Mouse (Mus musculus) kidney, embryonic 14.5 days (tissue): ENCODE results near the gene Zbtb34. TPM values are rescaled to one million over a fixed set of nuclear protein-coding genes. Genes with fewer than 3 reads are reported as not detected.

ENCODE experiments used
- ATAC-seq: fragments of 200-750 bp; cut with Nextera tagmentation; 2 replicates; pipeline ENCODE4 v1.8.0; 2017; ENCODE audit warnings: moderate number of reproducible peaks, mild to moderate bottlenecking, moderate TSS enrichment, moderate library complexity; ENCODE audit not compliant: low FRiP score, low TSS enrichment
- H3K27ac ChIP-seq: fragments of 300-500 bp; sonication (generic); 2 replicates; pipeline ENCODE4 v1.5.1; 2014; ENCODE audit warnings: low read depth, mild to moderate bottlenecking, low read length, moderate library complexity, mixed read lengths
- H3K27me3 ChIP-seq: fragments of 300-500 bp; sonication (generic); 2 replicates; pipeline ENCODE4 v1.6.1; 2014; ENCODE audit warnings: mild to moderate bottlenecking, low read length; ENCODE audit not compliant: control insufficient read depth, insufficient read depth
- H3K36me3 ChIP-seq: fragments of 300-500 bp; sonication (generic); 2 replicates; pipeline ENCODE4 v1.6.1; 2014; ENCODE audit warnings: low read length, mixed read lengths; ENCODE audit not compliant: control insufficient read depth, insufficient read depth
- H3K4me1 ChIP-seq: fragments of 300-500 bp; sonication (generic); 2 replicates; pipeline ENCODE4 v1.6.1; 2014; ENCODE audit warnings: low read length, mixed read lengths; ENCODE audit not compliant: control insufficient read depth, insufficient read depth
- H3K4me2 ChIP-seq: fragments of 300-500 bp; sonication (generic); replicated peaks from 2 replicates; pipeline ENCODE4 v1.6.1; 2014; ENCODE audit warnings: low read depth, mild to moderate bottlenecking, low read length
- H3K4me3 ChIP-seq: fragments of 300-500 bp; sonication (generic); 2 replicates; pipeline ENCODE4 v1.5.1; 2014; ENCODE audit warnings: mild to moderate bottlenecking, low read length
- H3K9ac ChIP-seq: fragments of 300-500 bp; sonication (generic); 2 replicates; pipeline ENCODE4 v1.6.1; 2014; ENCODE audit warnings: low read depth, mild to moderate bottlenecking, low read length, moderate library complexity
- H3K9me3 ChIP-seq: fragments of 300-500 bp; sonication (generic); 2 replicates; pipeline ENCODE4 v1.6.1; 2016; ENCODE audit warnings: low read length; ENCODE audit not compliant: control insufficient read depth
- WGBS: fragments of 180-500 bp; shearing (Covaris S2); extraction: QIAGEN DNeasy Blood & Tissue Kit; methylation state at CpG from one replicate; pipeline ENCODE4 v1.1.7; 2014; 5-methylcytosine and 5-hydroxymethylcytosine counted together
- polyA plus RNA-seq: library from polyadenylated mRNA; unstranded; fragments of >200 nt; fragmentation: Nextera tagmentation; extraction: Ambion mirVana; gene quantifications from 2 replicates; pipeline ENCODE4 v1.2.1, GENCODE M21; 2014

Gene Zbtb34
- polyA plus RNA-seq, 1 experiment from 2014 or later: 8.1 TPM

DNA sequence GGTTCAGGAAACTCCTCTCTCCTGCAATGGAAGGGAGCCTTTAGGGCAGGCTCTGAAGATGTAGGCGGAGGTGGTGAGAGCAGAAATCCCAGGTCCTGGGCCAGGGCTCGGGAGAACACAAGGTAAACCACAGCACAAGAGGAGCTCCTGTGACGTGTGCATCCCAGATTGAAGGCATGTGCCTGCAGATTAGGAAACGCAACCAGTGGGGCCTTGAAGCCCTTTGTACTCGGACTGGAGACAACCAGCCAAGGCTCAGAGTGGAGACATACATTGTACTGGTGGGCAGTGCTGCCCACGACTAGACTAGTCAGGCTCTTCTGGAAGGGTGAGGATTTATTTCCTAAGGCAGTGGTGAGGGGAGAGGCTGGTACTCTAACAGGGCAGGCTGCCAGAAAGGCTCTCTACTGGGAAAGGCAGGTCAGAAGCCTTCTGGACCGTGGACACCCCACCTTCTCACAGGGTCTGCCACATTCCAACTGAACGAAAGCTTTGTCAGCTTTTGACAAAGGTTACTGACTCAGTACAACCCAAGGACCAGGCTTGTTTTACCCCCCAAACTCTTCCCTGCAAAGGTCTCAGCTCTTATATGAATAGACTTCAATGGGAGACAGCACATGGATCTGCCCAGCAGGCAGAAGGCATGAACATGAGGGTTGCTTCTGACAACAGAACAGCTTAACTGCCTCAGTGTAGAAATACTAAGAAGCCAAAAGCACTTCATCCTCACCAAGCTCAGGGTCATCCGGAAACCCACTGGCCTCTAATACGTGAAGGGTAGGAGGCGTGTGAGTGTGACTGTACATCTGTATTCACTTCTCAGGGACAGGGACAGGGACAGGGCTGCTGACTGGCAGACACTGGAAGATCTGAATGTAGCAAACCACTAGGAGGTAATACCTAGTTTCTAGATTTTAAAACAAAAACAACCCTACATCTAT lies 20.2 kb upstream of the Zbtb34 start:
- Histone ChIP-seq H3K4me2 (no peak overlapping the region), H3K9me3 (no peaks in the 10 kb centered on the region), H3K9ac (no peak overlapping the region), H3K4me3 (no peak overlapping the region), H3K27me3 (no peaks in the 10 kb centered on the region), H3K27ac (no peak overlapping the region), H3K36me3 (peaks cover 64% of the 10 kb centered on the region), H3K4me1 (0 out of 2 replicates have a peak, but pooled peaks cover 5% of the 10 kb centered on the region)
- no peak for ATAC-seq
- 89% methylated on average over 11 of the region's 11 CpGs for WGBS

DNA sequence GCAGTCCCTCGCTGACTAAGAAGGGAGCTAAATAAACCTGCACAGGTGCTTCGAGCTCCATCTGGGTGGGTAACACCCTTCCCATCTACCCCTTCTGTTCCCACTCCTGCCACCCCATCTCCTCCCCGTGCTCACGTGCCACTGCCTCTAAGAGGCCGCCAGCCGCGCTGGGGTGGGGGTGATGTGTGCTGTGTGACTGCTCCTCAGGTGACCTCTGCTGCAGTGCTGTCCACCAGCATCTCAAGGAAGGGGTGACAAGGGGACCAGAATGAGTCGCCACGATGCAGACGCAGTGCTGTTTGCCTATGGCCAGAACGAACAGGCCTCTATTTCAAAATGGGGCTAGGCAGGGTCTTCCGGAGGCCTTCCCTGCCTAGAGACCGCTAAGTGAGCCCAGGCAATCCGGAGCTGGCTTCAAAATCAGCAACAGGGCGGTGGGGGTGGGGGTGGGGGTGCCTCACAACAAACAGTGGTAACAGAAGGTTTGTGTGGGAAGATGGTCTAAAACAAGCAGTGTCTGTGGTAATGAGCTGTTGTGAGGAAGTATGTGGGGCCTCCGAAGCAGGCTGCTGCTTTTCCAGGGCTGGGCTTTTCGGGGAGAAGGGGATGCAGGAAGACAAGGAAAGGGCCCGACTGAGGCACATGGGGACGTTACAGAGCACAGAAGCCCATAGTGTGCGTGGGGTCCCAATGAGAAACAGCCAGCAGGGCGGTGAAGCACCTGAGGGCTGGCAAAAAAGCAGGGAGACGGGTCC lies 18.2 kb upstream of the Zbtb34 start:
- no peak overlapping the region for H3K4me3 ChIP-seq
- no peak overlapping the region for H3K9ac ChIP-seq
- H3K27ac ChIP-seq: no peak overlapping the region
- H3K4me1 ChIP-seq: 0 out of 2 replicates have a peak, but pooled peaks cover 5% of the 10 kb centered on the region
- no peaks in the 10 kb centered on the region for H3K27me3 ChIP-seq
- 86% methylated on average over 22 of the region's 22 CpGs for WGBS
- H3K36me3 ChIP-seq: peaks cover 57% of the 10 kb centered on the region
- no peak for ATAC-seq
- H3K9me3 ChIP-seq: no peaks in the 10 kb centered on the region
- no peak overlapping the region for H3K4me2 ChIP-seq

DNA sequence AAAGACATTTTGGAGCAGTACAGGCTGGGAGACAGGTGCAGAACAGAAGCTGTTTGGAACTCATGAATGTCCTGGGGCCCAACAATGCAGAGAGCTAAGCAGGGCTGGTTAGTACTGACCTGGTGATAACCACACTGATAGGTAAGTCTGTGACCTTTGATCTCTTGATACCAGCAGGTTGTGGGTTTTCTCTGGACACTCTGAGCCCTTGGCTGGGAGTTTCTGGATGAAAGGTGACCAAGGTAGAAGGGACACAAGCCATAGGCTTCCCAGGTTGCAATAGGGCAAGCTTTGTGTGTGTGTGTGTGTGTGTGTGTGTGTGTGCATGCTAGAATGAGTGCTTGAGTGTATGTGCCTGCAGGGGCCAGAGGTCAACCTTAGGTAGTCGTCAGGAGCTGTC lies 15.7 kb upstream of the Zbtb34 start:
- 50% methylated on average over 1 of the region's 1 CpGs for WGBS
- H3K4me2 ChIP-seq: no peak overlapping the region
- H3K36me3 ChIP-seq: peaks cover 32% of the 10 kb centered on the region
- H3K9me3 ChIP-seq: no peaks in the 10 kb centered on the region
- H3K27me3 ChIP-seq: no peaks in the 10 kb centered on the region
- H3K9ac ChIP-seq: no peak overlapping the region
- ATAC-seq: no peak
- H3K27ac ChIP-seq: no peak overlapping the region
- H3K4me1 ChIP-seq: no peaks in the 10 kb centered on the region
- no peak overlapping the region for H3K4me3 ChIP-seq

DNA sequence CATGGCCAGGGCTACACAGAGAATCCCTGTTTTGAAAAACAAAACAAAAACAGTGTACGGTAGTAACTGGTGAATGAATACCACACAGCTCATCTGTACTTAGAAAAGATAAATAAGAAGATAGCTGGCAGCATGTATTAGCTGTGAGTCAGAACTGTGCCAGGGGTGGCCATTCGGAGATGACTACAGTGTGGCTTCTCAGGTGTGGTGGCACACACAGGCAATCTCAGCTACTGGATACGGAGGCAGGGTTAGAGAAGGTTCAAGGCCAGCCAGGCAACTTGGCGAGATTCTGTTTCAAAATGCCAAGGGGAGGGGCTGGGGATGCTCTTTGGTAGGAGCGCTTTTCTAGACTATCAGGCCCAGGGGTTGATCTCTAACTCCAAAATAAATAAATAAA lies 14.6 kb upstream of the Zbtb34 start:
- H3K4me3 ChIP-seq: no peak overlapping the region
- H3K9me3 ChIP-seq: no peaks in the 10 kb centered on the region
- no peak overlapping the region for H3K27ac ChIP-seq
- H3K4me2 ChIP-seq: no peak overlapping the region
- no peak overlapping the region for H3K9ac ChIP-seq
- H3K36me3 ChIP-seq: peaks cover 22% of the 10 kb centered on the region
- no peaks in the 10 kb centered on the region for H3K27me3 ChIP-seq
- ATAC-seq: no peak
- 90% methylated on average over 5 of the region's 5 CpGs for WGBS
- H3K4me1 ChIP-seq: no peaks in the 10 kb centered on the region

DNA sequence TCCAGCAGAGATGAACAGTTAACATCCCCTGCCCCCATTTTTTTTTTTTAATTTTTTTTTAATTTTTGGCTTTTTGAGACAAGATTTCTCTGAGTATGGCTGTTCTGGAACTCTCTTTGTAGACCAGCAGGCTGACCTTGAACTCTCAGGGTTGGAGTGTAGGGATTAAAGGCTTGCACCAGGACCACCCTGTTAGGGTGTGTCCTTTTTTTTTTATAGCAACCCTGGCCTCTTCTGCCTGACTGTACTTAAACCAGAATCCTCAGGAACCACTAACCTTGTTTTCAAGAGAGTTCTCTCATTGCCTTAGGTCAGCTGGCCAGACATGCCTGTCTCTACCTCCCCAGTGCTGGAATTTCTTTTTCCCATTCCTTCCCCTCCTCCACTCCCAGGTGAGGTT lies 13.7 kb upstream of the Zbtb34 start:
- ATAC-seq: no peak
- no peaks in the 10 kb centered on the region for H3K27me3 ChIP-seq
- H3K4me1 ChIP-seq: no peaks in the 10 kb centered on the region
- H3K27ac ChIP-seq: no peak overlapping the region
- no peaks in the 10 kb centered on the region for H3K9me3 ChIP-seq
- H3K36me3 ChIP-seq: peaks cover 15% of the 10 kb centered on the region
- no peak overlapping the region for H3K4me2 ChIP-seq
- no peak overlapping the region for H3K4me3 ChIP-seq
- H3K9ac ChIP-seq: no peak overlapping the region

DNA sequence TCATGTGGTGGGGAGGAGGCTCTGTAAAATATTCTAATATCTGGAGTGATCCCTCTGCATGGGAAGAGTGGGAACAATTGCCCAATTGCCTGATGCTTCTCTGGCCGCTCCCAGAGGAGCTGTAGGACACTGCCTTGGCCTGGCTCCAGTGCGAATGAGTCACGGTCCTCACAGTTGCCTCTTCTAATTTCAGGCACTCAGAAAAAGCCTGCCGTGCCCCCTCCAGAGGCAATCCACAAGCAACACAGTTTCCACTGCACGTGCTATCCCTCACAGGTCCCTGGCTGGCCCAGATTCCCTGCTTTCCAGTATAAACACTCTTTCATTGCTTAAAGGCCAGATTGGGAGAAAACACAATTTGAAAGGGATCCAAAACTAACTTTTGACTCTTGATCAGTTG lies 13.2 kb upstream of the Zbtb34 start:
- WGBS: 65% methylated on average over 5 of the region's 5 CpGs
- no peaks in the 10 kb centered on the region for H3K27me3 ChIP-seq
- no peaks in the 10 kb centered on the region for H3K9me3 ChIP-seq
- no peak overlapping the region for H3K9ac ChIP-seq
- no peak for ATAC-seq
- no peak overlapping the region for H3K4me3 ChIP-seq
- peaks cover 10% of the 10 kb centered on the region; the same call in 1 of the 2 replicates for H3K36me3 ChIP-seq
- no peak overlapping the region for H3K27ac ChIP-seq
- H3K4me2 ChIP-seq: no peak overlapping the region
- no peaks in the 10 kb centered on the region for H3K4me1 ChIP-seq

DNA sequence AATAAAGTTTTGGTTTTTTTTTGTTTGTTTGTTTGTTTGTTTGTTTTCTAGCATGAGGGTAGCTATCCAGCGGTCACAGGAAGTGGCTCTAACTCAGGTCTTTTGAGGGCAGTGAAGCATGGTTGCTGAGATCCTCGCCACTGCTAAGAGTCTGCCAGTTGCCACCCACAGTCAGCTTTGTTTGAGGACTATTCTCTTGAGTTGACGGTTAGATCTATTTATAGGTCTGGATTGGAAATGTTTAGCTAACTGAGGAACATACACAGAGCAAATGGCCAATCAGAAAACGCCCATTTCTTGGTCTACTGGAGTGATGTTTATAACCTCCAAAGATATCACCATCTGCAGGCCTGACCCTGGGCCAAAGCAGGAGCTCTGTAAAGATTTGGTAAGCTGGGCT lies 11.6 kb upstream of the Zbtb34 start:
- no peak overlapping the region for H3K9ac ChIP-seq
- ATAC-seq: no peak
- no peaks in the 10 kb centered on the region for H3K9me3 ChIP-seq
- WGBS: 72% methylated on average over 4 of the region's 4 CpGs
- H3K4me1 ChIP-seq: no peaks in the 10 kb centered on the region
- H3K36me3 ChIP-seq: no peaks in the 10 kb centered on the region
- H3K27me3 ChIP-seq: no peaks in the 10 kb centered on the region
- no peak overlapping the region for H3K4me2 ChIP-seq
- no peak overlapping the region for H3K4me3 ChIP-seq
- no peak overlapping the region for H3K27ac ChIP-seq

DNA sequence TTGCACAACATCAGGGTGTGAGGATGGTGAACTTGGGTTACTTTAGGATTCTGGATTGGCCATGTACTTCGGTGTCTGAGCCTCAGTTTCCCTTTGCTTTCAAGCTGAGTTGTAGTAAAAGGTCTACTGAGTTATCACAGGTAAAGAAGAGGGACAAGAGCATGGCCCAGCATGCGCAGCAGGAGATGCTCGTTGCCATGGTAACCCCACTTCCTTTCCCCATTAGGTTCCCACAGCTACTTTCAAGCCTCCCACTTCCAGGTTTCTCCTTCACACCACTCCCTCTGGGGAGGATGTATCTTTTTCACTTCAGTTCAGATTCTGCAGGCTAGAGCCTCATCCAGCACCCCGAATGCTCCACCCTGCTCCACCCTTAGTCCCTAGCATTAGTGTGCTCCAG lies 9.8 kb upstream of the Zbtb34 start:
- no peaks in the 10 kb centered on the region for H3K36me3 ChIP-seq
- H3K27ac ChIP-seq: no peak overlapping the region
- WGBS: 26% methylated on average over 4 of the region's 4 CpGs
- H3K9ac ChIP-seq: no peak overlapping the region
- H3K4me3 ChIP-seq: no peak overlapping the region
- ATAC-seq: no peak
- no peaks in the 10 kb centered on the region for H3K9me3 ChIP-seq
- no peaks in the 10 kb centered on the region for H3K27me3 ChIP-seq
- H3K4me2 ChIP-seq: no peak overlapping the region
- no peaks in the 10 kb centered on the region for H3K4me1 ChIP-seq
